Mouse (Mus musculus): ENCODE measurements around the gene Ermp1. TPM values are rescaled to one million over a fixed set of nuclear protein-coding genes. Genes with fewer than 3 reads are reported as not detected.

The Ermp1 gene
- polyA plus RNA-seq (2015; fragmentation: Nextera tagmentation; extraction: Ambion mirVana): 24.8 and 25.1 TPM in 2 replicates

- peak within 1 kb of the TSS; percentile 67 for H3K4me2 ChIP-seq (replicated peaks; ENCODE audit: low read depth, low read length)
- H3K9ac ChIP-seq (replicated peaks; ENCODE audit: low read length): peak within 1 kb of the TSS; percentile 91
- H3K9me3 ChIP-seq (ENCODE audit: low read length): peaks cover 4% of the 10 kb centered on the region; the same call in 1 of the 2 replicates
- 0 out of 2 replicates have a peak, but pooled peaks cover 6% of the 10 kb centered on the region for H3K4me1 ChIP-seq (ENCODE audit: insufficient read depth, low read length)
- H3K4me3 ChIP-seq (ENCODE audit: low read length): peak within 1 kb of the TSS; percentile 86
- ATAC-seq (ENCODE audit: low FRiP score, low TSS enrichment): peak; percentile 95
- no peaks in the 10 kb centered on the region for H3K27me3 ChIP-seq (ENCODE audit: insufficient read depth, low read length)
- under 1% methylated on average over 80 of the region's 90 CpGs for WGBS
- H3K27ac ChIP-seq (ENCODE audit: low read length): peak within 1 kb of the TSS; percentile 86
- peaks cover 9% of the 10 kb centered on the region for H3K36me3 ChIP-seq (ENCODE audit: insufficient read depth, low read length)
Measured at GRCm38 (mm10) chr19:29647651-29648549, at the start of gene Ermp1. Ermp1 (minus strand) TSS chr19:29648415.

- H3K4me3 ChIP-seq (ENCODE audit: low read length): no peak within 1 kb of the TSS
- no peak for ATAC-seq (ENCODE audit: low FRiP score, low TSS enrichment)
- 52% methylated on average over 3 of the region's 3 CpGs for WGBS
- H3K4me2 ChIP-seq (replicated peaks; ENCODE audit: low read depth, low read length): no peak within 1 kb of the TSS
- no peaks in the 10 kb centered on the region for H3K27me3 ChIP-seq (ENCODE audit: insufficient read depth, low read length)
- H3K36me3 ChIP-seq (ENCODE audit: insufficient read depth, low read length): no peaks in the 10 kb centered on the region
- H3K27ac ChIP-seq (ENCODE audit: low read length): no peak within 1 kb of the TSS
- H3K9me3 ChIP-seq (ENCODE audit: low read length): no peaks in the 10 kb centered on the region
- no peaks in the 10 kb centered on the region for H3K4me1 ChIP-seq (ENCODE audit: insufficient read depth, low read length)
- no peak within 1 kb of the TSS for H3K9ac ChIP-seq (replicated peaks; ENCODE audit: low read length)
Measured at GRCm38 (mm10) chr19:29697245-29697874, 49.1 kb upstream of the Ermp1 start, which contains the start of gene Mlana. Mlana (plus strand) TSS chr19:29697824.

GRCm38 (mm10) chr19:29696840-29697239, 48.6 kb upstream of the Ermp1 start:
- H3K4me3 ChIP-seq (ENCODE audit: low read length): no peak overlapping the region
- no peak overlapping the region for H3K27ac ChIP-seq (ENCODE audit: low read length)
- no peaks in the 10 kb centered on the region for H3K36me3 ChIP-seq (ENCODE audit: insufficient read depth, low read length)
- H3K4me1 ChIP-seq (ENCODE audit: insufficient read depth, low read length): no peaks in the 10 kb centered on the region
- no peak for ATAC-seq (ENCODE audit: low FRiP score, low TSS enrichment)
- no peaks in the 10 kb centered on the region for H3K9me3 ChIP-seq (ENCODE audit: low read length)
- H3K9ac ChIP-seq (replicated peaks; ENCODE audit: low read length): no peak overlapping the region
- H3K4me2 ChIP-seq (replicated peaks; ENCODE audit: low read depth, low read length): no peak overlapping the region
- no peaks in the 10 kb centered on the region for H3K27me3 ChIP-seq (ENCODE audit: insufficient read depth, low read length)

GRCm38 (mm10) chr19:29696309-29696708, 48.1 kb upstream of the Ermp1 start:
- H3K27me3 ChIP-seq (ENCODE audit: insufficient read depth, low read length): no peaks in the 10 kb centered on the region

GRCm38 (mm10) chr19:29695071-29695470, 46.9 kb upstream of the Ermp1 start:
- no peak for ATAC-seq (ENCODE audit: low FRiP score, low TSS enrichment)

More at GRCm38 (mm10) chr19:29696309-29696708, 48.1 kb upstream of the Ermp1 start:
- H3K36me3 ChIP-seq (ENCODE audit: insufficient read depth, low read length): no peaks in the 10 kb centered on the region
- H3K4me2 ChIP-seq (replicated peaks; ENCODE audit: low read depth, low read length): no peak overlapping the region
- H3K9me3 ChIP-seq (ENCODE audit: low read length): no peaks in the 10 kb centered on the region
- no peak overlapping the region for H3K9ac ChIP-seq (replicated peaks; ENCODE audit: low read length)
- H3K4me1 ChIP-seq (ENCODE audit: insufficient read depth, low read length): no peaks in the 10 kb centered on the region
- no peak overlapping the region for H3K4me3 ChIP-seq (ENCODE audit: low read length)
- H3K27ac ChIP-seq (ENCODE audit: low read length): no peak overlapping the region
- ATAC-seq (ENCODE audit: low FRiP score, low TSS enrichment): no peak
- 92% methylated on average over 4 of the region's 4 CpGs for WGBS

GRCm38 (mm10) chr19:29683844-29684540, 35.8 kb upstream of the Ermp1 start:
- H3K36me3 ChIP-seq (ENCODE audit: insufficient read depth, low read length): no peaks in the 10 kb centered on the region
- no peak overlapping the region for H3K4me2 ChIP-seq (replicated peaks; ENCODE audit: low read depth, low read length)
- no peak overlapping the region for H3K27ac ChIP-seq (ENCODE audit: low read length)
- peak; percentile 35; the same call in 1 of the 2 replicates for ATAC-seq (ENCODE audit: low FRiP score, low TSS enrichment)
- H3K9me3 ChIP-seq (ENCODE audit: low read length): peaks cover 9% of the 10 kb centered on the region; the same call in 1 of the 2 replicates
- H3K4me1 ChIP-seq (ENCODE audit: insufficient read depth, low read length): no peaks in the 10 kb centered on the region
- H3K9ac ChIP-seq (replicated peaks; ENCODE audit: low read length): no peak overlapping the region
- no peak overlapping the region for H3K4me3 ChIP-seq (ENCODE audit: low read length)
- H3K27me3 ChIP-seq (ENCODE audit: insufficient read depth, low read length): no peaks in the 10 kb centered on the region
- WGBS: 48% methylated on average over 16 of the region's 16 CpGs

More at GRCm38 (mm10) chr19:29695071-29695470, 46.9 kb upstream of the Ermp1 start:
- Histone ChIP-seq H3K27ac (ENCODE audit: low read length) (no peak overlapping the region), H3K4me2 (replicated peaks; ENCODE audit: low read depth, low read length) (no peak overlapping the region), H3K36me3 (ENCODE audit: insufficient read depth, low read length) (no peaks in the 10 kb centered on the region), H3K9ac (replicated peaks; ENCODE audit: low read length) (no peak overlapping the region), H3K4me1 (ENCODE audit: insufficient read depth, low read length) (no peaks in the 10 kb centered on the region), H3K27me3 (ENCODE audit: insufficient read depth, low read length) (no peaks in the 10 kb centered on the region), H3K9me3 (ENCODE audit: low read length) (no peaks in the 10 kb centered on the region), H3K4me3 (ENCODE audit: low read length) (no peak overlapping the region)
- 91% methylated on average over 10 of the region's 10 CpGs for WGBS

GRCm38 (mm10) chr19:29680182-29681152, 32.3 kb upstream of the Ermp1 start:
- Histone ChIP-seq H3K9me3 (ENCODE audit: low read length) (peaks cover 9% of the 10 kb centered on the region; the same call in 1 of the 2 replicates), H3K36me3 (ENCODE audit: insufficient read depth, low read length) (no peaks in the 10 kb centered on the region), H3K4me2 (replicated peaks; ENCODE audit: low read depth, low read length) (no peak overlapping the region), H3K27me3 (ENCODE audit: insufficient read depth, low read length) (no peaks in the 10 kb centered on the region), H3K4me1 (ENCODE audit: insufficient read depth, low read length) (0 out of 2 replicates have a peak, but pooled peaks cover 3% of the 10 kb centered on the region), H3K27ac (ENCODE audit: low read length) (no peak overlapping the region), H3K4me3 (ENCODE audit: low read length) (no peak overlapping the region), H3K9ac (replicated peaks; ENCODE audit: low read length) (no peak overlapping the region)
- no peak for ATAC-seq (ENCODE audit: low FRiP score, low TSS enrichment)
- 76% methylated on average over 13 of the region's 13 CpGs for WGBS

GRCm38 (mm10) chr19:29678181-29678778, 30.1 kb upstream of the Ermp1 start:
- Histone ChIP-seq H3K4me1 (ENCODE audit: insufficient read depth, low read length) (0 out of 2 replicates have a peak, but pooled peaks cover 3% of the 10 kb centered on the region), H3K4me3 (ENCODE audit: low read length) (no peak overlapping the region), H3K9me3 (ENCODE audit: low read length) (no peaks in the 10 kb centered on the region), H3K27me3 (ENCODE audit: insufficient read depth, low read length) (no peaks in the 10 kb centered on the region), H3K4me2 (replicated peaks; ENCODE audit: low read depth, low read length) (no peak overlapping the region), H3K27ac (ENCODE audit: low read length) (no peak overlapping the region), H3K9ac (replicated peaks; ENCODE audit: low read length) (no peak overlapping the region), H3K36me3 (ENCODE audit: insufficient read depth, low read length) (no peaks in the 10 kb centered on the region)
- 87% methylated on average over 6 of the region's 6 CpGs for WGBS
- ATAC-seq (ENCODE audit: low FRiP score, low TSS enrichment): no peak

Measured in kidney, embryonic 16.5 days (tissue).